Mouse (Mus musculus) heart, embryonic 15.5 days (tissue): Measurements from ENCODE around the gene Mettl27. TPM values are rescaled to one million over a fixed set of nuclear protein-coding genes. Genes with fewer than 3 reads are reported as not detected.
"Not testable (repeated sequence)": the region's sequence is repeated elsewhere in the genome, so short reads cannot be mapped to it uniquely, and the experiment has no call there.

Source experiments
- ATAC-seq: fragments of 200-750 bp; cut with Nextera tagmentation; replicated peaks from 2 replicates; pipeline ENCODE4 v1.8.0; 2017; ENCODE audit warnings: low read depth, moderate TSS enrichment; ENCODE audit not compliant: insufficient number of reproducible peaks, insufficient read depth, low FRiP score
- H3K27ac ChIP-seq: fragments of 300-500 bp; sonication (generic); 2 replicates; pipeline ENCODE4 v1.5.1; 2015; ENCODE audit warnings: mild to moderate bottlenecking, inconsistent platforms
- H3K27me3 ChIP-seq: fragments of 300-500 bp; sonication (generic); 2 replicates; pipeline ENCODE4 v1.6.1; 2015; ENCODE audit warnings: inconsistent platforms
- H3K36me3 ChIP-seq: fragments of 300-500 bp; sonication (generic); 2 replicates; pipeline ENCODE4 v1.6.1; 2015; ENCODE audit warnings: mild to moderate bottlenecking, inconsistent platforms
- H3K4me1 ChIP-seq: fragments of 300-500 bp; sonication (generic); replicated peaks from 2 replicates; pipeline ENCODE4 v1.6.1; 2015; ENCODE audit warnings: inconsistent platforms
- H3K4me2 ChIP-seq: fragments of 300-500 bp; sonication (generic); 2 replicates; pipeline ENCODE4 v1.6.1; 2015; ENCODE audit warnings: inconsistent platforms, mild to moderate bottlenecking, moderate library complexity
- H3K4me3 ChIP-seq: fragments of 300-500 bp; sonication (generic); 2 replicates; pipeline ENCODE4 v1.5.1; 2015; ENCODE audit warnings: mild to moderate bottlenecking, inconsistent platforms
- H3K9ac ChIP-seq: fragments of 300-500 bp; sonication (generic); 2 replicates; pipeline ENCODE4 v1.6.1; 2015; ENCODE audit warnings: mild to moderate bottlenecking, inconsistent platforms
- H3K9me3 ChIP-seq: fragments of 300-500 bp; sonication (generic); replicated peaks from 2 replicates; pipeline ENCODE4 v1.6.1; 2016; ENCODE audit warnings: inconsistent platforms
- WGBS: fragments of 180-500 bp; shearing (Covaris S2); methylation state at CpG from one replicate; pipeline ENCODE4 v1.1.7; 2015; ENCODE audit warnings: mixed read lengths; 5-methylcytosine and 5-hydroxymethylcytosine counted together
- polyA plus RNA-seq: library from polyadenylated mRNA; unstranded; fragments of >200 nt; fragmentation: Nextera tagmentation; extraction: Ambion mirVana; gene quantifications from 2 replicates; pipeline ENCODE4 v1.2.1, GENCODE M21; 2015

The Mettl27 gene
- polyA plus RNA-seq, 1 experiment from 2014 or later = 6.6 TPM

- 69% methylated on average over 6 of the region's 6 CpGs for WGBS
- ATAC-seq = no peak
- H3K4me2 ChIP-seq = no peak overlapping the region
- H3K27me3 ChIP-seq = peaks cover 4% of the 10 kb centered on the region; the same call in 1 of the 2 replicates
- no peaks in the 10 kb centered on the region for H3K36me3 ChIP-seq
- no peaks in the 10 kb centered on the region for H3K4me1 ChIP-seq
- H3K9ac ChIP-seq = no peak overlapping the region
- H3K9me3 ChIP-seq = no peaks in the 10 kb centered on the region
- no peak overlapping the region for H3K27ac ChIP-seq
- H3K4me3 ChIP-seq = no peak overlapping the region
Observed at GRCm38 (mm10) chr5:134920106-134920687, 12.0 kb upstream of the Mettl27 start.

GRCm38 (mm10) chr5:134921106-134921505 lies 11.1 kb upstream of the Mettl27 start:
- ATAC-seq = no peak

GRCm38 (mm10) chr5:134923141-134923540 lies 9.0 kb upstream of the Mettl27 start:
- H3K4me1 ChIP-seq = no peaks in the 10 kb centered on the region
- H3K9ac ChIP-seq = no peak overlapping the region
- 62% methylated on average over 6 of the region's 6 CpGs for WGBS
- no peak overlapping the region for H3K4me2 ChIP-seq
- H3K9me3 ChIP-seq = no peaks in the 10 kb centered on the region
- peaks cover 6% of the 10 kb centered on the region; the same call in 1 of the 2 replicates for H3K27me3 ChIP-seq
- ATAC-seq = no peak
- no peak overlapping the region for H3K4me3 ChIP-seq
- H3K36me3 ChIP-seq = no peaks in the 10 kb centered on the region
- no peak overlapping the region for H3K27ac ChIP-seq

More at GRCm38 (mm10) chr5:134921106-134921505, 11.1 kb upstream of the Mettl27 start:
- H3K4me3 ChIP-seq = no peak overlapping the region
- H3K36me3 ChIP-seq = no peaks in the 10 kb centered on the region
- WGBS = 82% methylated on average over 8 of the region's 8 CpGs
- no peaks in the 10 kb centered on the region for H3K4me1 ChIP-seq
- no peak overlapping the region for H3K27ac ChIP-seq
- no peak overlapping the region for H3K4me2 ChIP-seq
- no peaks in the 10 kb centered on the region for H3K9me3 ChIP-seq
- peaks cover 6% of the 10 kb centered on the region; the same call in 1 of the 2 replicates for H3K27me3 ChIP-seq
- no peak overlapping the region for H3K9ac ChIP-seq

GRCm38 (mm10) chr5:134926726-134927125 lies 5.4 kb upstream of the Mettl27 start:
- Histone ChIP-seq H3K27ac (no peak overlapping the region), H3K9me3 (no peaks in the 10 kb centered on the region), H3K4me3 (no peak overlapping the region), H3K36me3 (no peaks in the 10 kb centered on the region), H3K4me2 (no peak overlapping the region), H3K27me3 (peaks cover 3% of the 10 kb centered on the region; the same call in 1 of the 2 replicates), H3K4me1 (no peaks in the 10 kb centered on the region), H3K9ac (no peak overlapping the region)
- 66% methylated on average over 4 of the region's 4 CpGs for WGBS
- ATAC-seq = no peak

GRCm38 (mm10) chr5:134929988-134930387 lies 2.2 kb upstream of the Mettl27 start:
- Histone ChIP-seq H3K27ac (no peak overlapping the region), H3K9ac (no peak overlapping the region), H3K9me3 (no peaks in the 10 kb centered on the region), H3K4me1 (0 out of 2 replicates have a peak, but pooled peaks cover 5% of the 10 kb centered on the region), H3K27me3 (peaks cover 3% of the 10 kb centered on the region; the same call in 1 of the 2 replicates), H3K4me2 (no peak overlapping the region), H3K36me3 (no peaks in the 10 kb centered on the region), H3K4me3 (no peak overlapping the region)
- WGBS = 87% methylated on average over 2 of the region's 2 CpGs
- no peak for ATAC-seq

GRCm38 (mm10) chr5:134932903-134933276 lies 722 bp downstream of the Mettl27 start:
- no peak overlapping the region for H3K27ac ChIP-seq

GRCm38 (mm10) chr5:134933281-134933680 lies 1.1 kb downstream of the Mettl27 start:
- H3K9me3 ChIP-seq = no peaks in the 10 kb centered on the region
- peak overlapping the region; percentile 75; the same call in 1 of the 2 replicates for H3K4me2 ChIP-seq
- 84% methylated on average over 8 of the region's 8 CpGs for WGBS
- no peaks in the 10 kb centered on the region for H3K27me3 ChIP-seq
- ATAC-seq = no peak
- H3K9ac ChIP-seq = no peak overlapping the region
- 0 out of 2 replicates have a peak, but pooled peaks cover 5% of the 10 kb centered on the region for H3K4me1 ChIP-seq
- H3K36me3 ChIP-seq = no peaks in the 10 kb centered on the region
- peak overlapping the region; percentile 58; the same call in 1 of the 2 replicates for H3K4me3 ChIP-seq
- no peak overlapping the region for H3K27ac ChIP-seq

More at GRCm38 (mm10) chr5:134932903-134933276, 722 bp downstream of the Mettl27 start:
- peak overlapping the region; percentile 75 for H3K4me2 ChIP-seq
- no peaks in the 10 kb centered on the region for H3K27me3 ChIP-seq
- H3K36me3 ChIP-seq = no peaks in the 10 kb centered on the region
- peak; percentile 54 for ATAC-seq
- peak overlapping the region; percentile 61 for H3K9ac ChIP-seq
- 45% methylated on average over 9 of the region's 9 CpGs for WGBS
- H3K4me1 ChIP-seq = 0 out of 2 replicates have a peak, but pooled peaks cover 5% of the 10 kb centered on the region
- H3K4me3 ChIP-seq = peak overlapping the region; percentile 58
- no peaks in the 10 kb centered on the region for H3K9me3 ChIP-seq

GRCm38 (mm10) chr5:134933686-134934085 lies 1.5 kb downstream of the Mettl27 start:
- not testable (repeated sequence) for H3K27ac ChIP-seq, H3K4me3 ChIP-seq, H3K9me3 ChIP-seq, H3K27me3 ChIP-seq, H3K36me3 ChIP-seq, H3K9ac ChIP-seq, ATAC-seq, H3K4me1 ChIP-seq, H3K4me2 ChIP-seq
- 93% methylated on average over 5 of the region's 5 CpGs for WGBS

- Histone ChIP-seq H3K36me3 (no peaks in the 10 kb centered on the region), H3K27ac (no peak overlapping the region), H3K4me3 (no peak overlapping the region), H3K4me1 (0 out of 2 replicates have a peak, but pooled peaks cover 5% of the 10 kb centered on the region), H3K9ac (no peak overlapping the region), H3K9me3 (no peaks in the 10 kb centered on the region), H3K27me3 (no peaks in the 10 kb centered on the region), H3K4me2 (no peak overlapping the region)
- 90% methylated on average over 3 of the region's 3 CpGs for WGBS
- no peak for ATAC-seq
Observed at GRCm38 (mm10) chr5:134934666-134935065, 2.5 kb downstream of the Mettl27 start.

- no peak overlapping the region for H3K9ac ChIP-seq
- no peak overlapping the region for H3K27ac ChIP-seq
- no peak overlapping the region for H3K4me2 ChIP-seq
- 85% methylated on average over 6 of the region's 6 CpGs for WGBS
- H3K4me3 ChIP-seq = no peak overlapping the region
- no peak for ATAC-seq
- H3K36me3 ChIP-seq = no peaks in the 10 kb centered on the region
- H3K9me3 ChIP-seq = no peaks in the 10 kb centered on the region
- 0 out of 2 replicates have a peak, but pooled peaks cover 5% of the 10 kb centered on the region for H3K4me1 ChIP-seq
- H3K27me3 ChIP-seq = no peaks in the 10 kb centered on the region
Observed at GRCm38 (mm10) chr5:134936051-134936450, 3.9 kb downstream of the Mettl27 start.

GRCm38 (mm10) chr5:134936626-134937185 lies 4.5 kb downstream of the Mettl27 start:
- H3K27me3 ChIP-seq = no peaks in the 10 kb centered on the region
- H3K4me2 ChIP-seq = no peak overlapping the region
- H3K9me3 ChIP-seq = no peaks in the 10 kb centered on the region
- no peaks in the 10 kb centered on the region for H3K36me3 ChIP-seq
- no peak overlapping the region for H3K9ac ChIP-seq
- 80% methylated on average over 6 of the region's 6 CpGs for WGBS
- no peak for ATAC-seq
- H3K4me3 ChIP-seq = no peak overlapping the region
- no peak overlapping the region for H3K27ac ChIP-seq
- H3K4me1 ChIP-seq = 0 out of 2 replicates have a peak, but pooled peaks cover 5% of the 10 kb centered on the region

GRCm38 (mm10) chr5:134939069-134939468 lies 6.9 kb downstream of the Mettl27 start:
- ATAC-seq = no peak
- Histone ChIP-seq H3K4me2 (no peak overlapping the region), H3K9ac (no peak overlapping the region), H3K4me3 (no peak overlapping the region), H3K9me3 (no peaks in the 10 kb centered on the region), H3K27ac (no peak overlapping the region), H3K36me3 (no peaks in the 10 kb centered on the region), H3K4me1 (no peaks in the 10 kb centered on the region), H3K27me3 (no peaks in the 10 kb centered on the region)
- WGBS = 84% methylated on average over 3 of the region's 3 CpGs
